Mouse (Mus musculus): ENCODE data around the gene Kcnk6. TPM values are rescaled to one million over a fixed set of nuclear protein-coding genes. Genes with fewer than 3 reads are reported as not detected.

Kcnk6 gene
- polyA plus RNA-seq, 1 experiment from 2014 or later = 0.54 TPM

GRCm38 (mm10) chr7:29172390-29173016, 59.8 kb downstream of the Kcnk6 start:
- Histone ChIP-seq H3K9ac (replicated peaks; ENCODE audit: low read length) (no peak overlapping the region), H3K4me1 (ENCODE audit: control insufficient read depth, insufficient read depth, low read length) (peaks cover 25% of the 10 kb centered on the region), H3K9me3 (ENCODE audit: control insufficient read depth, low read length) (no peaks in the 10 kb centered on the region), H3K36me3 (ENCODE audit: control insufficient read depth, insufficient read depth, low read length) (peaks cover 47% of the 10 kb centered on the region), H3K27me3 (ENCODE audit: control insufficient read depth, insufficient read depth, low read length) (peaks cover 37% of the 10 kb centered on the region), H3K4me3 (replicated peaks; ENCODE audit: low read depth, low read length) (no peak overlapping the region), H3K4me2 (ENCODE audit: low read length) (no peak overlapping the region), H3K27ac (replicated peaks; ENCODE audit: low read depth, low read length) (no peak overlapping the region)
- WGBS = 32% methylated on average over 32 of the region's 32 CpGs
- ATAC-seq (ENCODE audit: low FRiP score, low TSS enrichment) (no peak), DNase-seq (no peak)

Other genes starting within 250 kb of the Kcnk6 start
- gene Ryr1, start 107.3 kb downstream of the Kcnk6 start, polyA plus RNA-seq (2014; fragmentation: Nextera tagmentation; extraction: Ambion mirVana) = 5.2 and 7.8 TPM in 2 replicates
- gene Rasgrp4, start 97.7 kb downstream of the Kcnk6 start, polyA plus RNA-seq (2014; fragmentation: Nextera tagmentation; extraction: Ambion mirVana) = 0.70 and 0.86 TPM in 2 replicates
- 17.7 and 21.3 TPM in 2 replicates for gene Fam98c, start 76.3 kb downstream of the Kcnk6 start, polyA plus RNA-seq (2014; fragmentation: Nextera tagmentation; extraction: Ambion mirVana)
- gene Ggn, start 62.3 kb downstream of the Kcnk6 start, polyA plus RNA-seq (2014; fragmentation: Nextera tagmentation; extraction: Ambion mirVana) = 0.32 and 0.55 TPM in 2 replicates
- gene Spred3, start 62.1 kb downstream of the Kcnk6 start, polyA plus RNA-seq (2014; fragmentation: Nextera tagmentation; extraction: Ambion mirVana) = 9.4 and 11.2 TPM in 2 replicates
- 290 and 302 TPM in 2 replicates for gene Psmd8, start 51.8 kb downstream of the Kcnk6 start, polyA plus RNA-seq (2014; fragmentation: Nextera tagmentation; extraction: Ambion mirVana)
- 3.6 TPM in 2 replicates for gene Catsperg1, start 18.5 kb downstream of the Kcnk6 start, polyA plus RNA-seq (2014; fragmentation: Nextera tagmentation; extraction: Ambion mirVana)
- 86.6 and 107 TPM in 2 replicates for gene Yif1b, start 5.8 kb upstream of the Kcnk6 start, polyA plus RNA-seq (2014; fragmentation: Nextera tagmentation; extraction: Ambion mirVana)
- 0.29 and 0.57 TPM in 2 replicates for gene 2200002D01Rik, start 16.0 kb upstream of the Kcnk6 start, polyA plus RNA-seq (2014; fragmentation: Nextera tagmentation; extraction: Ambion mirVana)
- 52.3 and 66.3 TPM in 2 replicates for gene Spint2, start 49.4 kb upstream of the Kcnk6 start, polyA plus RNA-seq (2014; fragmentation: Nextera tagmentation; extraction: Ambion mirVana)
- 0.94 and 3.9 TPM in 2 replicates for gene Ppp1r14a, start 56.8 kb upstream of the Kcnk6 start, polyA plus RNA-seq (2014; fragmentation: Nextera tagmentation; extraction: Ambion mirVana)
- 203 and 214 TPM in 2 replicates for gene Dpf1, start 71.4 kb upstream of the Kcnk6 start, polyA plus RNA-seq (2014; fragmentation: Nextera tagmentation; extraction: Ambion mirVana)

Data from midbrain, embryonic 14.5 days (tissue).